Mouse (Mus musculus): ENCODE data around the gene Map3k21. TPM values are rescaled to one million over a fixed set of nuclear protein-coding genes. Genes with fewer than 3 reads are reported as not detected.

The Map3k21 gene
- polyA plus RNA-seq, 1 experiment = 3.3 TPM

DNA sequence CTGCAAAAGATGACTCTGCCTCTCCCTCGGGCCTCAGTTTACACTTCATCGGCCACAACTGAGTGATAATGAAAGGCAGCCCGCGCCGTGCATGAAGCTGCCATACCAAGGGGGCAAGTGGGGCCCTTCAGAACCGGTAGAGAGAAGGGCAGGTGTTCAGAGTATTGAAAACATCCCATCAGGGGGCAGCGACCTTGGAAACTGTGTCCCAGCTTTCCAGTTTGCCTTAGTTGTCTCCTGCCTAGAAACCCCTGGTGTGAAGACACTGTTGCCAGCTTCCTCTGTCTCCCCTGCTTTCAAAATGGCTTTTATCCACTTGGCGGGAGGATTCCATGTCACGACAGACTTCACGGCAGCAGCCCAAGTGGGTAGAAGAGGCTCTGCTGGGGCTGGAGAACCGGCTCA lies 53.6 kb downstream of the Map3k21 start:
- no peak overlapping the region for H3K27ac ChIP-seq (ENCODE audit: control insufficient read depth, insufficient read depth, low read depth, low read length)
- TF ChIP-seq CTCF (IDR thresholded peaks at IDR 0.05; ENCODE audit: control insufficient read depth, insufficient read depth, insufficient replicate concordance, low read depth, low read length) (no peak), POLR2A (IDR thresholded peaks at IDR 0.05; ENCODE audit: control insufficient read depth, low read depth, low read length) (no peak)
- no peaks in the 10 kb centered on the region for H3K27me3 ChIP-seq (ENCODE audit: control insufficient read depth, insufficient read depth, low read length)
- H3K4me3 ChIP-seq (ENCODE audit: control insufficient read depth, low read depth, low read length) = no peak overlapping the region
- H3K4me1 ChIP-seq (ENCODE audit: control insufficient read depth, insufficient read depth, low read length) = peaks cover 8% of the 10 kb centered on the region
- no peaks in the 10 kb centered on the region for H3K36me3 ChIP-seq (ENCODE audit: control insufficient read depth, insufficient read depth, low read length)

DNA sequence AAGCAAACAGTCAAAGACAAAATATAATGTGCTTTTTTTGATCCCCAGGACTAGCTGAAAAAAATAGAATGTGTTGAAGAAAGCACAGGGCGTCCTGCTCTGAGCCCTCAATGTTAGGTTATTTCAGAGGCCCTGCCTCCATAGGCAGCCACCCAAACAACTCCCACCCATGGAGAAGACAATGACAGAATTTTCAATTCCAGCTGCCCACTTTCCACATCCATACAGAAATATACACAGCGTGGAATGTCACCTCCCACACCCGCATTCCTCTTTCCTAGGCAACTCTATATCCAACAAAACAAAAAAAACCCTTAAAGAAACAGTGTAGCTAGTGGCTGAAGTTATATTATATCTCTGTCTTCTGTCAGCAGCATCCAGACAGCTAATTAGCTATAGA lies 61.1 kb downstream of the Map3k21 start:
- Histone ChIP-seq H3K36me3 (ENCODE audit: control insufficient read depth, insufficient read depth, low read length) (no peaks in the 10 kb centered on the region), H3K4me1 (ENCODE audit: control insufficient read depth, insufficient read depth, low read length) (no peaks in the 10 kb centered on the region), H3K4me3 (ENCODE audit: control insufficient read depth, low read depth, low read length) (no peak overlapping the region), H3K27me3 (ENCODE audit: control insufficient read depth, insufficient read depth, low read length) (no peaks in the 10 kb centered on the region), H3K27ac (ENCODE audit: control insufficient read depth, insufficient read depth, low read depth, low read length) (no peak overlapping the region)
- TF ChIP-seq CTCF (IDR thresholded peaks at IDR 0.05; ENCODE audit: control insufficient read depth, insufficient read depth, insufficient replicate concordance, low read depth, low read length) (no peak), POLR2A (IDR thresholded peaks at IDR 0.05; ENCODE audit: control insufficient read depth, low read depth, low read length) (no peak)

DNA sequence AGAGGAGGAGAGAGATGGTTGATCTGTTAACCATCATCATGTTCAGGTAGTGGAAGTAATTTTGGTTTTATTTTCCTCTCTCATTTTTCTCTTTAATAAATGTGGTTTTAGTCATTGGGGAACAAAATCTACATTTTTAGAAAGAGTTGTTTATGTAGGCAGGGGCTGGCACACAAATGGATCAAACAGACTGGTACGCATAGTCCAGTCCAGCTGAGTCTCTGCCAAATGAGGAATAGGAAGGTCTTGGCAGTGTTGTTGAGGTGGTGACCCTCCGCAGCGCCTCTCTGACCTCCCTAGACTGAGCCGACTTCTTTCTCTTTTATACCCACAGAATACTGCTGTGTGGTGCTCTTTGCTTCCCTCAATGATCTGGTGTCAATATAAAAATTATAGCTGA lies 65.7 kb downstream of the Map3k21 start:
- Histone ChIP-seq H3K4me1 (ENCODE audit: control insufficient read depth, insufficient read depth, low read length) (no peaks in the 10 kb centered on the region), H3K4me3 (ENCODE audit: control insufficient read depth, low read depth, low read length) (no peak overlapping the region), H3K36me3 (ENCODE audit: control insufficient read depth, insufficient read depth, low read length) (no peaks in the 10 kb centered on the region), H3K27ac (ENCODE audit: control insufficient read depth, insufficient read depth, low read depth, low read length) (no peak overlapping the region), H3K27me3 (ENCODE audit: control insufficient read depth, insufficient read depth, low read length) (no peaks in the 10 kb centered on the region)
- TF ChIP-seq CTCF (IDR thresholded peaks at IDR 0.05; ENCODE audit: control insufficient read depth, insufficient read depth, insufficient replicate concordance, low read depth, low read length) (no peak), POLR2A (IDR thresholded peaks at IDR 0.05; ENCODE audit: control insufficient read depth, low read depth, low read length) (no peak)

DNA sequence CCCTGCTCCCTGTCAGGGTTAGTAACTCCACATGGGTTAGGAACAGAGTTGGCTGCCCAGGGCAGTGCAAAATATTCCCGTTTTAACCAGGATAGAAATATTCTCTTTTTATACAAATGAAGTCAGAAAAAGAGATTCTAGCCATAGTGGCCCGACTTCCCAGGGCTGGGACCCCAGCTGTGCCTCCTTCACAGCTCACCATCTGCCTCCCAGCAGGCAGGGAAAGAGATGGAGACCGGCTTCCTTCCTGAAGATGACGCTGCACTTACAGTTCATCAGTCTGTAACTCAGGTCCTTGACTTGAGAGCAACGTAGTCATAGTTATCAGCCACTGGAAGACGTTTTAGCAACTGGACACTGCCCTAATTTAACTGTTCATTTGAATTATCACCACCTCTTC lies 70.6 kb downstream of the Map3k21 start:
- H3K4me3 ChIP-seq (ENCODE audit: control insufficient read depth, low read depth, low read length) = no peak overlapping the region
- H3K27me3 ChIP-seq (ENCODE audit: control insufficient read depth, insufficient read depth, low read length) = no peaks in the 10 kb centered on the region
- H3K27ac ChIP-seq (ENCODE audit: control insufficient read depth, insufficient read depth, low read depth, low read length) = no peak overlapping the region
- no peaks in the 10 kb centered on the region for H3K4me1 ChIP-seq (ENCODE audit: control insufficient read depth, insufficient read depth, low read length)
- no peaks in the 10 kb centered on the region for H3K36me3 ChIP-seq (ENCODE audit: control insufficient read depth, insufficient read depth, low read length)
- no peak for TF ChIP-seq CTCF (IDR thresholded peaks at IDR 0.05; ENCODE audit: control insufficient read depth, insufficient read depth, insufficient replicate concordance, low read depth, low read length)
- TF ChIP-seq POLR2A (IDR thresholded peaks at IDR 0.05; ENCODE audit: control insufficient read depth, low read depth, low read length) = no peak

DNA sequence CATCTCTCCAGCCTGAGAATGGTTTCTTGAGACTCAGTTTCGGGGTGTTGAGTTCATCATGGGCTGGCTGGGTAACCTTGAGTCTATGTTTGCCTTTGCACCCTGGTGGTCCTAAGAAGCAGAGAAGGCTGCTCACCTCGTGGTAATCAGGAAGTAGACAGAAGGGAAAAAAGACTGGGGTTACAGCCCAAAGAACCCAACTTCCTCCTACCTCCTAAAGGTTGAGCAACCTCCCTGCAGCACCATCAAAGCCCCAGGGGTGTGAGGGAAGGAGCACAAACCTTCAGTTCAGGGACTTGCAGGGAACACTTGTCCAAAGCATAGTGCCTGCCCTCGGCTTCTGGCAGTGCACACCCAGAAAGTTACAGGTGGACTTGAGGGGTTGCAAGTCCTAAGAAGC lies 73.3 kb downstream of the Map3k21 start:
- Histone ChIP-seq H3K4me3 (ENCODE audit: control insufficient read depth, low read depth, low read length) (no peak overlapping the region), H3K27ac (ENCODE audit: control insufficient read depth, insufficient read depth, low read depth, low read length) (no peak overlapping the region)
- TF ChIP-seq POLR2A (IDR thresholded peaks at IDR 0.05; ENCODE audit: control insufficient read depth, low read depth, low read length) = no peak
- no peak for TF ChIP-seq CTCF (IDR thresholded peaks at IDR 0.05; ENCODE audit: control insufficient read depth, insufficient read depth, insufficient replicate concordance, low read depth, low read length)

DNA sequence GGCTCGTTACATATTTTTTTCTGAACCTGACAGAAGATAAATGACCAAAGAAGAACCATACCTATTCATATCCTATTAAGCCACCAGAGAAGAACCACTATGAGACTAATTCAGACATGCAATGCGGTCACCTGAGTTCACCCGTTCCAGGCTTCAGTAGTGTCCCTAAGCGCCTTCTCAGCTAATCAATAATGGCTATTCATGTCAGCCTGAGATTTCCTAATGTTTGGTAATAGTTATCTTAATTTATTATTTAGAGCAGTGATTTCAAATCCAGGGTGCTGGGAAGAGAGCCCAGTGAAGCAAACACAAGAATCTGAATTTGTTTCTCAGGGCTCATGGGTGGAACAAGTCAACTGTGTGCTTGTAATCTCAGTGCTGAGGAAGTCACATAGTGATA lies 73.9 kb downstream of the Map3k21 start:
- no peak overlapping the region for H3K27ac ChIP-seq (ENCODE audit: control insufficient read depth, insufficient read depth, low read depth, low read length)
- TF ChIP-seq POLR2A (IDR thresholded peaks at IDR 0.05; ENCODE audit: control insufficient read depth, low read depth, low read length) (no peak), CTCF (IDR thresholded peaks at IDR 0.05; ENCODE audit: control insufficient read depth, insufficient read depth, insufficient replicate concordance, low read depth, low read length) (no peak)
- no peaks in the 10 kb centered on the region for H3K4me1 ChIP-seq (ENCODE audit: control insufficient read depth, insufficient read depth, low read length)
- no peaks in the 10 kb centered on the region for H3K36me3 ChIP-seq (ENCODE audit: control insufficient read depth, insufficient read depth, low read length)
- H3K4me3 ChIP-seq (ENCODE audit: control insufficient read depth, low read depth, low read length) = no peak overlapping the region
- H3K27me3 ChIP-seq (ENCODE audit: control insufficient read depth, insufficient read depth, low read length) = no peaks in the 10 kb centered on the region

More for the DNA sequence above, 73.3 kb downstream of the Map3k21 start:
- no peaks in the 10 kb centered on the region for H3K36me3 ChIP-seq (ENCODE audit: control insufficient read depth, insufficient read depth, low read length)
- H3K27me3 ChIP-seq (ENCODE audit: control insufficient read depth, insufficient read depth, low read length) = no peaks in the 10 kb centered on the region
- H3K4me1 ChIP-seq (ENCODE audit: control insufficient read depth, insufficient read depth, low read length) = no peaks in the 10 kb centered on the region

DNA sequence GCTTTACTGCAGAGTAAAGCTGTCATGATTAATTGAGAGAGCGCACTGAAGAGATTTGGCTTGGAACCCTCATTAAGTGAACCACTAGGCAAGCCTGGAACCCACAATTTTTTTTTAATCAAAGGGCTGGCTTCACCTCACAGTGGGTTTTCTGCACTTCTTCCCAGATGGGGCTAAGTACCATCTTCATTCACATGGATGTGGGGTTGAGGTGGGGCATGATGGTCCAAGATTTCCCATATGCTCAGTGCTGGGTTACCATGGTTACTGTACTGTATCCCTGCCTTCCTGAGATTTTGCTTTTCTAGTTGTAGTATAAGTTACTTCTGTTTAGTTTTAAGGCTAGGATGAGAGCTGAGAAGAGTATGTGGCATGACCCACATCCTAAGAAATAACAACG lies 75.1 kb downstream of the Map3k21 start:
- H3K4me1 ChIP-seq (ENCODE audit: control insufficient read depth, insufficient read depth, low read length) = no peaks in the 10 kb centered on the region
- TF ChIP-seq POLR2A (IDR thresholded peaks at IDR 0.05; ENCODE audit: control insufficient read depth, low read depth, low read length) (no peak), CTCF (IDR thresholded peaks at IDR 0.05; ENCODE audit: control insufficient read depth, insufficient read depth, insufficient replicate concordance, low read depth, low read length) (no peak)
- no peaks in the 10 kb centered on the region for H3K27me3 ChIP-seq (ENCODE audit: control insufficient read depth, insufficient read depth, low read length)
- H3K4me3 ChIP-seq (ENCODE audit: control insufficient read depth, low read depth, low read length) = no peak overlapping the region
- no peak overlapping the region for H3K27ac ChIP-seq (ENCODE audit: control insufficient read depth, insufficient read depth, low read depth, low read length)
- H3K36me3 ChIP-seq (ENCODE audit: control insufficient read depth, insufficient read depth, low read length) = no peaks in the 10 kb centered on the region

DNA sequence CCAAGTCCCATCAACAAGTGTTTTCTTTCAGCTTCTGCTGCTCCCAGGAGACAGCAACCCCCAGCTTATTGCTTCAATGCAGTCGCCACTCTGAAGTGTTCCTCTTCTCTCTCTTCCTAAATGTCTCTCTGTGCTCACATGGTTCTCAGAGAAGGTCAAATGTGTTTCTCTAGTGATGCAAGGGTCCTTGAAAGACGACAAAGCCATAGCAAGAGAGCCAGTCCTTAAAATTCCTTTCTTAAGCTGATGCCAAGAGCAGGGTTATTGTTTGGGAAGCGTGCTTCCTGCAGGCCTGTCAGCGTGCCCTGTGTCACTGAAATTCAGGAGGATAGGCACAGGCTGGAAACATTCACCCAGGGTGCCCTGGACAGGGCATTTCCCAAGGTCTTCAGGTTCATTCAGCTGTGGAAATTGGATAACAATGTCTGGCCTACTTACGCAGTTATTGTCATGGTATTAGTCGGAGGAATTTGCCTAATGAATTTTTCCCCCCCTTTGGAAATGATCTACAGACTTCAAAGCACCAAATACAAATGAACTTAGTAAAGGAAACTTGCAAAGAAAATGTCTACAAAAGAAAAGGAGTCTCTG lies 76.8 kb downstream of the Map3k21 start:
- H3K4me3 ChIP-seq (ENCODE audit: control insufficient read depth, low read depth, low read length) = no peak overlapping the region
- no peak overlapping the region for H3K27ac ChIP-seq (ENCODE audit: control insufficient read depth, insufficient read depth, low read depth, low read length)
- no peak for TF ChIP-seq CTCF (IDR thresholded peaks at IDR 0.05; ENCODE audit: control insufficient read depth, insufficient read depth, insufficient replicate concordance, low read depth, low read length)
- TF ChIP-seq POLR2A (IDR thresholded peaks at IDR 0.05; ENCODE audit: control insufficient read depth, low read depth, low read length) = no peak
- H3K27me3 ChIP-seq (ENCODE audit: control insufficient read depth, insufficient read depth, low read length) = no peaks in the 10 kb centered on the region
- H3K4me1 ChIP-seq (ENCODE audit: control insufficient read depth, insufficient read depth, low read length) = no peaks in the 10 kb centered on the region
- H3K36me3 ChIP-seq (ENCODE audit: control insufficient read depth, insufficient read depth, low read length) = no peaks in the 10 kb centered on the region
